Mouse (Mus musculus) lung, postnatal 36 days (tissue): ENCODE results near the gene Psma1.

Source experiments
- DNase-seq: peaks from one replicate; pipeline ENCODE4 v3.0.0; 2022; ENCODE audit warnings: mixed read lengths

The Psma1 gene

GRCm38 (mm10) chr7:114276005-114276752, at the start of gene Psma1:
Psma1 (minus strand) TSS chr7:114276118.
- DNase-seq: peak; percentile 97

DNA sequence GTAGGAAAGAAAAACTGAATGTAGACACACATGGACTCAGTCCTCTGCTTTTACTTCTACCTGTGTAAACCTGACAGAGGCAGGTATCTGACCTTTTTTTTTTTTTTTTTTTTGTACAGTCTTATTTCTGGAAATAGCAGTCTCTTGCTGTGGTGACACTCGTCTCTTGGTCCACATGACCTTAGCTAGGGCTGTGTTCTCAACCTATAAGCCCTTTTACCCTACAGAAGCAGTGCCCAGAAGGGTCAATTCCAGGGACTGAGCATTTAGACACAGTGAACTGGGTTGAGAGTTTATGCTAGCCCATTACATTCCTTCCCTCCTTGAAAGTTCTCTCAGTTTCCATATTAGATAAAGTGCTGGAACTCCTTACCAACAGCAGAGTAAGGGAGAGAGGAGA, 47.6 kb upstream of the Psma1 start:
- no peak for DNase-seq

- peak; percentile 45 for DNase-seq
These were observed 46.9 kb upstream of the Psma1 start for GRCm38 (mm10) chr7:114322531-114323441.

GRCm38 (mm10) chr7:114321694-114322372, 45.9 kb upstream of the Psma1 start:
- no peak for DNase-seq

- no peak for DNase-seq
These were observed 42.0 kb upstream of the Psma1 start for GRCm38 (mm10) chr7:114317896-114318295.

DNA sequence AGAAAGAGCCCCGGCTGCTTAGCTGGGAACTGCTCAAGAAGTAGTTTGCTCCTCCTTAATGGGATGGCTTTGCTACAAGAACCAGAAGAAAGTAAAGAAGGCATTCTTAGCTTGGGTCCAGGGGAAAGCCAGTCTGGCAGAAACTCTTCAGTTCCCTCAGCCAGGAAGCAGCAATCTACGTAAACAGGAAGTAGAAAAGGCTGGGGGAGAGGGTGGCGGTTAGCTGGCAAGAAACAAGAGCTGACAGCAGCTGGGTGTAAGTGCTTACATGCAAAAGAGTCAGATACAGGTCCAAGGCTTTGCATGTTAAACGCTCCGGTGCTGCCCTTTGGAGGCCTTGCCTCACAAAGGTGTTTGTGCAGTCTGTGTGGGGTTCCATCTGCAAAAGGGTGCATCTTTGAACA, 41.5 kb upstream of the Psma1 start:
- DNase-seq: peak; percentile 82

DNA sequence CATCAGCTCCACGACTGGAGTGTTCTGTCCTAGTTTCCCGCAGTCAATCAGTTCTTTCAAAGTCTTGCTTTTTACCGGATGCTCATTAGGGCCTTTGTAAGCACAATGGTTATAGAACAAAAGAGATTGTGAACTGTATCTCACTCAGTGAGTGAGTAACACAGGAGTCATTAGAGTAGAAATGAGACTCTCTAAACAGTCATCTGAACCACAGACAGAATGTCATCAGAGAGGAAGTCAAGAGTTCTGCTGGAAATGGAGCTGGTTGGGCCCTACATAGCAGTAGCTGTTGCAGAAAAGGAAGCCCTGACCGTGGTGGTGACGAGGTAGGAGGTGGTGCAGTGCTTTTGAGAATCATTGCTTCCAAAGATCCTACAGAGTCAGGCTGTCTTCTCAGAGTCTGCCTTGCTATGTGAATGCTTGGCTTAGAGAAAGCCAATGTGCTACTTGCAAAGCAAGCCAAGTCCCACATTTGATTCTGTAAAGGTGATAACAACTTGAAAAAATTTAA, 40.5 kb upstream of the Psma1 start:
- DNase-seq: no peak

DNA sequence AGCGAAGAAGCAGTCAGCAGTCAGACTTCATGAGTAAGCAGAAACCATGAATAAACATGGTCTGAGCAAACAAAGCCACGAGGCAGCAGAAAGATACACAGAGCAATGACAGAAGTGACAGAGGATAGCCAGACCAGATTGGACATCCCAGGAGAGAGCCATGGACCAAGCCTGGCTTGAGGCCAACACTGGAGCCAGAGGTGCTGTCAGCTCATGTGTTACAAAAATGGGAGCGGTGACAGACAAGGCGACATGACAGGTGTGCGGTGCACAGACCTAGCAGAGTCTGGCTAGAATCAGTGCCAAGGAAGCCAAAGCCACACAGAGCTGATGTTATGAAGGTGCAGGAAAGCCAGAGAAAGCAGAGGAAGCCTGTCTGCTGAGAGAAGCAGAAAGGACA, 35.3 kb upstream of the Psma1 start:
- DNase-seq: no peak

GRCm38 (mm10) chr7:114309020-114309419, 33.1 kb upstream of the Psma1 start:
- DNase-seq: no peak

DNA sequence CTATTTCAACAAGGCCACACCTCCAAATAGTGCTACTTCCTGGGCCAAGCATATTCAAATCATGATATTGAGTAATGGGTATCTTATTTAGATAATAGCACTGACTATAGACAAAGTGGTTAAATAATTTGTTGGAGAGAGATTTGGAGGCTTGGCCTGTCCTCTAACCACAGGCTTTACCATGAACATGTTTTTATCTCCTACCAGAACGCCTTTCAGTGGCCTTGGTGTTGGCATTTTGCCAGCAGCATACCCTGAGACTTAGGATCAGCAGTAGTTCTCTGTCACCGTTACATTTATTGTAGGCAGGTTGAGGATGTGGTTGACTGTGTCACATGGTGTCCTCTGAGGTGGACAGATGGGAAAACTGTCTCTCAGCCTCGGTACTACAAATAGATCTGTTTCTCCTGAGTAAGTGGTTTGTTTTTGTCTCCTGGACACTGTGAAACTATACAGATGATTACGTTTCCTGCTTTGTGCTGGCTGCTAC, 25.4 kb upstream of the Psma1 start:
- DNase-seq: no peak

DNA sequence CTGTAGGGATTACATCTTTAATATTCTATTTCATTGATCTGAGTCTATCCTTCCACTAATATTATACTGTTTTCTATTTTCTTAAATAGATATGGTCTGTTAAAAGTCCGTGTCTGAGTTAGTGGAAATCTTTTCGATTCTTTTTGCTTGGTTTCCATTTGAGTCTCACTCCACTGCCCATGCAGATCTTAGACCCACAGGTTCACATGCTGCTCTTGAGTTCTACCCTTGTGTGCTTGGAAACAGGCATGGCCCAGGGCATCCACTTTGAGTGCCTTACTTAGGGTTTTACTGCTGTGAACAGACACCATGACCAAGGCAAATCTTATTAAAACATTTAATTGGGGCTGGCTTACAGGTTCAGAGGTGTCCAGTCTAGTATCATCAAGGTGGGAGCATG, 24.9 kb upstream of the Psma1 start:
- DNase-seq: no peak

DNA sequence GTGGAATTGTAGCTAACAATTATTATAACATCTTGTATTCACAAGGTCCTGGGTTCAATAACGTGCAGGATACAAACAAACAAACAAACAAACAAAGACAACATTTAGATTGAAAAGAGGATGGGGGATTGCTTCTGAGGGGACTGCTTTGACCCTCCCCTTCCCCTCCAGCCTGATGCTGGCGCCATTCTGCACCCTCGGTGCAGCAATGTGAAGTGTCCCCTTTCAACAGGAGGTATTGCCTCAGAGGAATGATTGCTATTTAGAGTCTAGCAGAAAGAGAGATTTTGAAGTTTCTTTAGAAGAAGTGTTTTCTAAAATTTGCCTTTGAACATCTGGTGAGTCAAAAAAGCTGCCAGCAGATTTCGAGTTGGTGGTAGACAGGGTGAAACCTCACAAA, 23.3 kb upstream of the Psma1 start:
- DNase-seq: no peak

GRCm38 (mm10) chr7:114294698-114295097, 18.8 kb upstream of the Psma1 start:
- DNase-seq: no peak

GRCm38 (mm10) chr7:114293903-114294302, 18.0 kb upstream of the Psma1 start:
- peak; percentile 45 for DNase-seq

- peak; percentile 95 for DNase-seq
These were observed 16.6 kb upstream of the Psma1 start for GRCm38 (mm10) chr7:114292501-114292971.

DNA sequence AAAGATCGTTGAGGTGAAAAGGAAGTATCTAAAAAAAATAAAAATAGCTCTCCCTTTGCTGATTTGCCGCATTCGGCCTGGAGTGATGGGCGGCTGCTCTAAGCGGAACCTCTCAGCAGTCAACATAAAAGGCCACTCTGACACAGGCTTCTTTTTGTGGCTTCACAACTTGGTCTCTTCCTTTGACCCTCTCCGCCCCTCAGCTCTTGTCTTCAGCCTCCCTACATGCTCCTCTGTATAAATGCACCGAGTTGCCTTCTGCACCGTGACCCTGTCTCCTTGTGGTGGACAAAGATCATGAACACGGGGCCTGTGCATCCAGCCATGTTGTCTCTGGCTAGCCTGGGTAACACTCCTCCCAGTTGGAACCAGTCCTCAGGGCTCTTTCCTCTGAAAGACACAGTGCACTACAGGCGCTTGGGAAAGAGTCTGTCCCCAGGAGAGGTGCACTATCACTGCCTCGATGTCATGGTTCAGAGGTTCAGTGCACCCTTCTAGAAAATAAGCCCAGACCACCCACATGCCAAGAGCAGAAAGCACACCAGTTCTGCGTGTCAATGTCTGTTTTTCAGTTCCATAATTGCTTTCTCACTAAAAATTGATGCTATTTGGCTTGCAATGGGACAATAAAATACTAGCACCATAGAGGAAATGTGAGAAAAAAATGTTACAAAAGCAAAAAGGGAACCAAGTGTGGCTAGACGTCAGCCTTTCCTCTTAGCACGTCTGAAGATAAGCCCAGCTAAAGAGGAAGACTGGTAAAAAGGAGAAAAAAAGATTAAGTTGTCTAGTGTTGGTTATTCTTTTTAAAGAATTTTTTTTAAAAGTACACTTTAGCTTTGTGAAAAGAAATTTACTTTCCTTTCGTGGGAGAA, 15.8 kb upstream of the Psma1 start:
- peak; percentile 47 for DNase-seq

DNA sequence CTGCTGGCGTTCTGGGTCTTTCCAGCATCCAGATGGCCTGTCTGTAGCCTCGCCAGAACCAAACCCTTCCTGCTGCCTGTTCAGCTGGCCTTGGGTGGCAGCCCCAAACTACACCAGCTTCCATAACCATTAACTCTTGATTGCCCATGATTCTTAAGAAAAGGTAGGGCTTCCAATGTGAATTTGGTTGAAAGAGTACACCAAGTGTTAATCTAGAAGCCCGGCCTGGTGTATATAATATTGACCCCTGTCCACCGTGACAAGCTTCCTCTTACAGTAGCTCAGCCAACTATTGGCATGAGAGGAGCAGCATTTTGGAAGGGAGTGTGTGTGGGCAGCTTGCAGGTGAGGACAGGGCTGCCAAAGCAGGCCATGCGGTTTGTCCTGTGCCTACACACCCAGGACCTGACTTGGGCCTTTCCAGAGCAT, 14.2 kb upstream of the Psma1 start:
- no peak for DNase-seq

GRCm38 (mm10) chr7:114284296-114284910, 8.5 kb upstream of the Psma1 start:
- no peak for DNase-seq

DNA sequence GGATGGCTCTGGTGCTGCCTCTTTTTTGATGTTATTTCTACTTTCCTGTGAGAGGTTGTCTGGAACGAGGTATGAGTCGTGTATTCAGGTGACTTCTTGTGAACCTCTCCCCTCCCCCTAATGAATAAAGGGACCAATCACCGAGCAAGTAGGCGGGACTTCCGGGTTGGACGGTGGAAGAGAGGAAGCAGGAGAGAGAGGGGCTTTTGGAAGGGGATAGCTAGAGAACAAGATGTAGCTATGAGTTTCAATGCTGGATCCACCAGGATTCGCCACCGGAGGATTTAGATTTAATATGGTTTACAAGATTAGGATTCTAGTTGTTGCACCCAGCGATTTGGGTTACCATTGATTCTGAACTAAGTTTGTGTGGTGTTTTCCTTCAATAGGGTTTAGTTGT, 7.1 kb upstream of the Psma1 start:
- DNase-seq: no peak

DNA sequence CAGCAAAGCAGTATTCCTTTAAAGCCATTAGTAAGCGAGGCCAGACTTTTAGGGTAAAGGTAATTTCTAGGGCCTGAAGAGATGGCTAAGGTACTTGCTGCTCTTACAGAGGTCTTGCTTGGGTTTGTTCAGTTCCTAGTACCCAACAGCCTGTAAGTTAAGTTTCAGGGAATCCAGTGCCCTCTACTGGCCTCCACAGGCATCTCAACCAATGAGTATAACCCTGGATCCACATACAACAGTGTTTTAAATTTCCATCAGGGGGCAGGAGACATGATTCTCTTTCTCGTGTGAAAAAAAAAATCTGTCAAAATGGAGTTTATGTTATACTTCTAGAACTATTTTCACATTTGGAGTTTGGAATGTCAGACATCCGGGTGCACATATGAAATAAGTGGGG, 5.8 kb upstream of the Psma1 start:
- DNase-seq: peak; percentile 82

- DNase-seq: no peak
These were observed 430 bp downstream of the Psma1 start for GRCm38 (mm10) chr7:114275372-114276004.
